Mouse (Mus musculus) thymus, postnatal 36 days (tissue): ENCODE measurements around the gene Cplx3.

Experiments used
- DNase-seq, 2 experiments: peaks; one replicate each; pipeline ENCODE4 v3.0.0; 2022; ENCODE audit warnings: mixed read lengths in 2 of 2

Cplx3 gene

GRCm38 (mm10) chr9:57558625-57559024, 47.5 kb downstream of the Cplx3 start:
- DNase-seq = no peak

- DNase-seq = no peak
These were observed 48.9 kb downstream of the Cplx3 start for GRCm38 (mm10) chr9:57557215-57557614.

GRCm38 (mm10) chr9:57554753-57555152, 51.3 kb downstream of the Cplx3 start:
- DNase-seq = no peak

- no peak for DNase-seq
These were observed 53.0 kb downstream of the Cplx3 start for GRCm38 (mm10) chr9:57553119-57553518.

- peak; percentile 56 to 62 for DNase-seq
These were observed 53.8 kb downstream of the Cplx3 start, which contains the start of gene Mpi for GRCm38 (mm10) chr9:57552139-57552887. Gene Mpi (minus strand): TSS chr9:57552763.

- no peak for DNase-seq
These were observed 55.8 kb downstream of the Cplx3 start for GRCm38 (mm10) chr9:57550126-57550862.
